Mouse (Mus musculus) cerebellum, postnatal 4 days (tissue): ENCODE measurements around the gene Heatr4.
"Not testable (repeated sequence)": the region's sequence is repeated elsewhere in the genome, so short reads cannot be mapped to it uniquely, and the experiment has no call there.

Experiments used
- DNase-seq, 2 experiments: peaks; one replicate each; pipeline ENCODE4 v3.0.0; 2022; ENCODE audit warnings: low spot score in 2 of 2, mixed read lengths in 1 of 2

Gene Heatr4

DNA sequence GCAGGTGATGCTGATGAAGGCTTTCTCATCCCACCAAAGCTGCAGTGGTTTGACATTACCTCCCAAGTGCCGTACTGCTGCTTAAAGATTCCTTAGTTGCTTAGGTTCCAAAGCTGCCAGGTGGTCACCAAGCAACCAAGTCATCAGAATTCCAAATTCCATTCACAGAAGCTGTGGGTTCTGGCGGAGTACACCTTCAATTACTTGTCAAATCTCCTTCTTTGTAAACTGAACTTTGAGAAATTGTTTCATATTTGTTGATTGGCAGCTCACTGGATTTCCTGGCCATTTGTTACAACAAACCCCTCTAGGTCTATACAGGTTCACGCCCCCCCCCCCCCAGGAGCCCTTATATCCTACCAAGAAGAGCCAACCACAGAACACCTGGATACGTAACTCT lies at the start of gene Heatr4:
Gene Heatr4 (minus strand): TSS at position 101 of the 400 bp plus-strand sequence.
- no peak for DNase-seq

DNA sequence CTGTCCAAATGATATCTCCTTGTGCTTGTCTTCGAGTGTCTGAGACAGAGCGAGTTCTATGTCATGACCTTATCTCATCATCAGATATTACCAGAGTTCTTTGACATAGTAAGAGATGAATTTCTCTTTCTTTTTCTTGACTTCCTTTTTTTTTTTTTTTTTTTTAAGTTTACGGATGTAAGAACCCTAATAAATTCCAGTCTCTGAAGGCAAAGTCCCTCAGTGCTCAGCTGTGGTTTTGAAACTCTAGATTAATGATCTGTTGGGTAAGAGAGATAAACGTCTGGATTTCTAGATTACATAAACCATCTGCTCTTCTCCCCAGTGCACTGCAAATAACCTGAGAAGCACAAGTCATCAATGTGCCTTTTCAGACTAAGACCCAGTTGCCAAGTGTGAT lies 49.5 kb upstream of the Heatr4 start:
- no peak for DNase-seq

DNA sequence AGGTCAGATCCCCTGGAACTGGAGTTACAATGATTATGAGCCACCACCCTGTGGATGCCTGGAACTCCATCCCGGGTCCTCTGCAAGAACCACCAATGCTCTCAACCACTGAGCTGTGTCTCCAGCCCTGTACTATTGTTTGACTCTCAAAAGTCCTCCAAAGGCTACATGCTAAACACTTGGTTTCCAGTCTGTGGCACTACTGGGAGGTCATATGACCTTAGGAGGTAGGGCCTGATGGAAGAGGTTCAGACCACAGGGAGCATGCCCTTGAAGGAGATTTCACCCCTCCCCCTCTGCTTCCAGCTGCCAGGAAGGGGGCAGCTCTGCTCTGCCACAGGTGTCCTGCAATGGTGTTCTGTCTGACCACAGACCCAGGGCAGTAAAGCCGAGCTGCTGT lies 48.6 kb upstream of the Heatr4 start:
- DNase-seq: not testable (repeated sequence)

DNA sequence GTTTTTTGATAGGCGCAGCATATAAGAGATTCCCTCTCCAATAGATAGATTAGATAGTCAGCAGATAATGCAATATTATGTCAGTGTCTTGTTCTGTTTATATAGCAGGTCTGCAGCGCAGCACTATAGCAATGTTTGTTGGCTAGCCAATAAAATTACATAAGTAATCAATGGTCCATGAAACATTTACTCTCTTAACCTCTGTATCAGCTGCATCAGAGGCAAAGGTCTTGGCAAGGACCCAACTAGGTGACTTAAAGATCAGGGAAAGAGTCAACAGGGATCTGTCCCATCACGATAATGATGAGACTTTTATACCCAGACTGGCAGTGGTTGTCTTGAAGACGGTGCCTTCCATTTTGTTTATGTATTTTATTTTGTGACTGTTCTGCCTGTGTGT lies 48.2 kb upstream of the Heatr4 start:
- DNase-seq: no peak

DNA sequence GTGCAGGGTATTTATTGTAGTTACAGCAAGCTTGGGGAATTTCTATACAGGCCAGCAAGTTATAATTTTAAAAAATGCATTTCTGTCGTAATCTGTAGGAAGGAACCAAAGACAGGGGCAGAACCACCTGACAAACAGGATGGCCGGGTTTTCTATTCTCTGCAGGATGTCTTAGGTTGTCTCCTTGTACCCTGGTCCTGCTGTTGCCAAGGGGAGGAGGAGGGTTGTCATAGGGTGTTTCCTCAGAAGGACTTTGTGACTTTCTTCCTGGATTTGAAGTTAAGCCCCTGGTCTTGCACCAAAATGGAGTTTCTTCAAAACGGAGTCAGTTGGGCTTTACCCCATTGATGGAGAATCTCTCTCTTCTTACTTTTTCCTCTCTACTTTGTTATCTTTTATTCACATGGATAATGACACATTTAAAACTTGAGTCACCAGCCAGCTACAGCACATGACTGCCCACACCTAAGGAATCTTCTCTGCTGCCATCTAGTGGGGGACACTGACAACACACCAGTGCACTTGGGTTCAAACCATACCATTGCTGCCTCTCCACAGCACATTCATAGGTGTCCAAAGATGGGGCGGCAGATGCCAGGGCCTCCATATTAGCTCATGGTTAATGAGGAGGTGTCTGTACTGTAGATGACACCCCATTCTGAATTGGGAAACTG lies 46.1 kb upstream of the Heatr4 start:
- peak; percentile 39 to 72 for DNase-seq

DNA sequence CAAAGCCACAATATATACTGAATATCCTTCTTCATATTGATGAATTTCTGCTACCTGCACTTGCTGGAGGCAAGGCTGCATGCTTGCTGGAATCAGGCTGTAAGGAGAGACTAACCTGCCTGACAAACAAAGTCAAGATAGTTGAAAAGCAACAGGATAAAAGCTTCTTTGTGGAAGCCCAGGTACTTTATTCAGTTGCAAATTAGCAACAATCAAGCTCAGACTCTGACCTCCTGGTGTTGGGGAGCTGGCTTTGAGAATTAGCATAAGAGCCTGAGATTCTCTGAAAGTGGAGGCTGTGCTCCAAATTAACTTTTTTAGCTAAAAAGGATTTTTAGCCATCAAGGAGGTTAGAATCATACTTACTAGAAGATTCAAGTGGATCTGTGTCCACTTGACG lies 44.4 kb upstream of the Heatr4 start:
- not testable (repeated sequence) for DNase-seq

DNA sequence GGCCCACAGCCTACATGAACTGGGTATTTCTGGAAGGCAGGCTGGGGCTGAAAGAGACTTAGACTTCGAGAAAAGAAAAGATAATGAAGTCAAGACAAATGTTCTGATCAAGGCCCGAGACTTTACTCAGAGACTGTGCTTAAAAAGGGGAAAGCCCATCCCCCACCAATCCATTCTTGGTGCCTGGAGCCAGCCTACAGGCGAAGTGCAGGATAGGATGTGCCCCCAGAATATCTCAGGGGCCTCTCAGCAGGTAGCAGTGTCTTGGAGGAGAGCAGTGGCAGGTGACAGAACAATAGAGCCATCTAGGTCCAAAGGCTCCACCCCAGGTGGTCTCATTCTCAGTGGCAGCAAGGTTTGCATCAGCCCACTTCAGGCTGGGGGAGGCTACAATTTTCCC lies 43.7 kb upstream of the Heatr4 start:
- DNase-seq: not testable (repeated sequence)

DNA sequence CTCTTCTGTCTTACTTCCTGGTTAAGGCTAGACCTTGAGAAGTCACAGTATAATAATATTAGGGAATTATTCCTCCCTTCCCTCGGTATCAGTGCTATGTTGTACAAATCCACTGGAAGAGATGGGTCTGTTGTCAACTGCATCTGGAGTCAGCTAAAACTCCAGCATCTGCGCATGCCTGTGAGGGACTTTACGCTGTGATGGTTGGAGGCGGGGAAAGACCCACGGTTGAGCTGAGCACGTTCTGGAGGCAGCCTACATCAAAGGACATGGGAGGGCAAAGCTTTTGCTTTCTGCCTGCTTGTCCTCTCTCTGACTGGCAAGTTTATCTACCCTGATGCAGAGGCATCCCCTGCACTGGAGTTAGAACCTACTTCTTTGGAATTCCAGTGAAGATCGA lies 41.2 kb upstream of the Heatr4 start:
- no peak for DNase-seq

DNA sequence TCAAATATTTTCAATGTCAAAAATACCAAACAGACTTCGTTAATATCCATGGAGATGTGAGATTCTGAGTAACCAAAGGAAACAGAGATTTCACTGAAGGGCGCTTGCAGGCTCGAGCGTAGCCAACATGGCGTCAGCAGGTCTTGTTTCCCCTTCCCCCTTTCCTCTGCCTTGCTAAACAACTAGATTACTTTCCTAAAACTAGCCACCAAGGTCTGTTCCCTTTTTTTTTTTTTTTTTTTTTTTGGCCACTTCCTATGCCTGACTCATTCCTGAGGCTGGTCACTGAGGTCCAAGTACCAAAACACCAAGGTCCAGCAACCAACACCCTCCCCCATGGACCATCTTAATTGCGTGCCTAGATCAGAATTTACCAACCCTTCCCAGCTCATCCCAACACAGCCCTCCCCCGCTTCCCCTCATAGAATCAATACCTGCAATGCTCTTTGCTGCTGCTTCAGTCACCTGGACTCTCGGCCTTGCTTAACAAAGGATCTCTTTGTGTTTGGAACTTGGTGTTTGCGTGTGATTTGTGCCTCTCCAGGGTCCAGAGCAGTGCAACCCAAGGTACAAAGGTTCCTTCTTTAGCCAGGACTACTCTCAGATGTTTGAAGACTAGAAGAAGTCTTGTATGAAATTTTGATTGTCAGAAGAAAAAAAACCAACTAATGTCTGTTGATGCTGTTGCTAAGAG lies 38.5 kb upstream of the Heatr4 start:
- DNase-seq: no peak

DNA sequence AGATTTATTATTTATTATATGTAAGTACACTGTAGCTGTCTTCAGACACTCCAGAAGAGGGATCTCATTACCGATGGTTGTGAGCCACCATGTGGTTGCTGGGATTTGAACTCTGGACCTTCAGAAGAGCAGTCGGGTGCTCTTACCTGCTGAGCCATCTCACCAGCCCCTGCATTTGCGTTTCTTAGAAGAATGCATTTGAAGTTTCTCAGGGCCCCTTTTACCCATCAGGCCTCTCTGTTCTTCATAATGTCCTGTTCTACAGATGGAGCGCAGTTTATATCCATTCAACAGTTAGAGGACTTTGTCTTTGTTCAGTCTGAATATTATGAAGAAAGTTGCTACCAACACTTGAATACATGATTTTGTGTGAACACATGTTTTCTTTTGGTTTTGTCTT lies 37.6 kb upstream of the Heatr4 start:
- not testable (repeated sequence) for DNase-seq

DNA sequence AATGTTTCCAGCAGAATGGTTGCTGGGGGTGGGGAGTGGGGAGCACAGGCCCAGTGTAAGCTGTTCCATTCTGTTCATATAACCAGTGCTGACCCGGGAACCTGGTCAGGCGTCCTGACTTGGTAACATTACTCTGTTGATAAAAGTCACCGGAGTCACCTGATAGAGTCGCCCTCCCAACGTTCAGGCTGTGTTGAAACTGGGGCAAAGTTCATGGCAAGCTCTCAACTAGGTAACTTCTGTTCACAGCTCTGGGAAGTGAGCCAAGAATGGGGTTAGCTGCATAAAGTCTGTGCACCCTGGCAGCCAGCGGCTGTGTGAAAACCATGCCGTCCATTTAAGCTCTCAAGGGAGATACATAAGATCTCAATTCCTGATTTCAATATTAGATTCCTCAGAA lies 35.9 kb upstream of the Heatr4 start:
- not testable (repeated sequence) for DNase-seq

DNA sequence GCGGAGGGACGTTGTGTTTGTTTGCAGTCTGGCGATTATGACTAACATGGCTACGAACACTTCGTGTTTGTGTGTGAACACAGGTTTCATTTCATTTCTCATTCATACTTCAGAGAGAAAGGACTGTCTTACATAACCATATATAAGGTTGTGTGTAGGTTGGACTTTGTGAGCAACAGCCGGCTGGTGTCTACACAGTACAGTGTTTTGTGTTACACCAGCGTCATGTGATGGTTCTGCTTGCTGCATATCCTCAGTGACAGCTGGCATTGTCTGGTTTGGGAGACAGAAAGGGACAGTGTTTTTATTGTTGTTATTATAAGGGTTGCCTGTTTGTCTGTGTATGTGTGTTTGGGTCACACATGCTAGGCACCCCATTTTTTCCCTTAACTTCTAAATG lies 29.0 kb upstream of the Heatr4 start:
- no peak for DNase-seq

DNA sequence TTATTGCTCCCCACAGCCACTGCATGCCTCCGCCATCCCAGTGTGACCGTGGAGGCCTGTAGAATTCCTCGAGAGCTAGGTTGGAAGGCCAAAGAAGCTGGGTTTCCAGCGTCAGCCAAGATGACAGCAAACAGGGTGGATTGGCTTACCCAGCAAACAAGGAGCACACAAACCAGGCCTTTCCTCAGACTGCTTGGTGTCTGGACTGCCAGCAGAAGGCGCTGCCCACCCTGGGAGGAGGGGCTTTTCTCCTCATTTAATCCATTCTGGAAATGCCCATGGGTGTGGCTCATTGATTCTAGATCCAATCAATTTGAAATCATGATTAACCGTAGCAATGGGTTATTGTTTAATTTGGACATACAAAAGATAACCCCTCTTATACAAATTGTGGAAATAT lies 28.5 kb upstream of the Heatr4 start:
- peak in 1 of 2 experiments; percentile 15 for DNase-seq

DNA sequence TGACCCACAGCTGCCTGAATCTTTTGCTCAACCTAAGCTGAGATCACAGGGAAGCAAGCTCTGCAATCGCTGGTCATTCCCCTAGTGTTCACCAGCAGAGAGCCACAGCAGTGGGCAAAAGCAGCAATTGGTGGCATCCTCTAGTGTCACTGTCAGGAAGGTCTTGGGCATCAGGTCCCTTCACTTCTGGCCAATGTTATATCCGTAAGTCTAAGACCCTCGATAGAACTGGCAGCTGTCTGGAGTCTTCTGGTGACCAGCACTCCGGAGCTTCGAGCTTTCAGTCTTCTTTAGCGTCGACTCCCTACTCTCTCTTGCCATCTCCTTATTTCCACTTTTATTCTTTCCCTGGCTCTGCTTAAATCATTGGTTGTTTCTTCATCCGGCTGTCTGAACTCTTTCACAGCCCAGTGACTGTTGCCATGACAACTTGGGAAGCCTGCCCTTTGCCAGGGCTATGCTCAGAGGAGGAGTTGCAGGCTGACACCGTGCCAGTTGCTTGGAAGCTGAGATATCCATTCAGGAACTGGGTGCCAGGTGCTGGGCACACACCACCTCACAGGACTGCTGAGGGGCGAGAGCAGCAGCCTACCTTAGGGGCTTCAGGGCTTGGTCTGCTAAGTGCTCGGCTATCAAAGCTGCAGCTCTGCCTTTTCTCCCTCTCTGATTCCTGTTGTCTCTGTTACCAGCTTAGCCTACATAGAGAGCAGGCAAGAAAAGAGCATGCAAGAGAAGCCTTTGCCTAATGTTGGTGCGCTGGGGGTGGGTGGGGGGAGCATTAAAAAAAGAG lies 26.8 kb upstream of the Heatr4 start:
- DNase-seq: peak; percentile 43 to 84

DNA sequence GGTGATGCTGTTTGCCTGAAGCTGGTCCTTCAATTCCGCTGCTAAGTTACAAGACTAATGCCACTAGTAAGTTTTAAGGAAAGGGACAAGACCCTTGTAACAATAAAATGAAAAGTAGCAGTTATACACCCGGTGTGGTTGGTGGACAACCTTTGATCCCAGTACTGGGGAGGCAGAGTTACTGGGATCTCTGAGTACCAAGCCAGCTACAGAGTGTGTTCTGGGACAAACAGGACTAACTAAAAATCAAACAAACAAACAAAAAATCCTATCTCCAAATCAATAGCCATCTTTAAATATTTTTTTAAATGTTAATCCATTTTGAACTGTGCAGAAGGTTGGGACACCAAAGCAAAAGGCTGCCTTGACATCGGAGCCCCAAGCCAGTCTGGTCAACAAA lies 25.5 kb upstream of the Heatr4 start:
- no peak for DNase-seq

DNA sequence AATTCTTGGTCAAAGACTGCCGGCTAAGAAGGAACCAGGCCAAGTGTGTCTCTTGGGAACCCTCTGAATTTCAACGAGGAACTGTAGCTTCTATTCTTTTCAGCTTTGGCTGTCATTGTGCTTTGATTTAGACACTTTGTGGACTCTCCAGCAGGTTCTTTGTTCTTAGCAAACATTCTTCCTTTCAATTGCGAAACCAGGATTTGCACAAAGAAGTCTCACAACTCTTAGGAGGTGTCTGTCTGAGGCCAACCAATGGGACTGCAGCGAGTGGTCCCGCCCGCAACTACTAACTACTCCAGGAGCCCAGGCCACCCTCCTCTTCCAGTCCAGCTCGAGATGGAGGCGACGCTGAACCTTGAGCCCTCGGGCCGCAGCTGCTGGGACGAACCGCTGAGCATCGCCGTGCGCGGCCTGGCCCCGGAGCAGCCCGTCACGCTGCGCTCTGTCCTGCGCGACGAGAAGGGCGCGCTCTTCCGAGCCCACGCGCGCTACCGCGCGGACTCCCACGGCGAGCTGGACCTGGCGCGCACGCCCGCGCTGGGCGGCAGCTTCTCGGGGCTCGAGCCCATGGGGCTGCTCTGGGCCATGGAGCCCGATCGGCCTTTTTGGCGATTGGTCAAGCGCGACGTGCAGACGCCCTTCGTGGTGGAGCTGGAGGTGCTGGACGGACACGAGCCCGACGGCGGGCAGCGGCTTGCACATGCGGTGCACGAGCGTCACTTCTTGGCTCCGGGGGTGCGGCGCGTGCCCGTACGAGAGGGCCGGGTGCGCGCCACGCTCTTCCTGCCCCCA lies 24.7 kb upstream of the Heatr4 start, which contains the start of gene Acot1:
Gene Acot1 (plus strand): TSS at position 320 of the 795 bp plus-strand sequence.
- DNase-seq: peak; percentile 30 to 55

DNA sequence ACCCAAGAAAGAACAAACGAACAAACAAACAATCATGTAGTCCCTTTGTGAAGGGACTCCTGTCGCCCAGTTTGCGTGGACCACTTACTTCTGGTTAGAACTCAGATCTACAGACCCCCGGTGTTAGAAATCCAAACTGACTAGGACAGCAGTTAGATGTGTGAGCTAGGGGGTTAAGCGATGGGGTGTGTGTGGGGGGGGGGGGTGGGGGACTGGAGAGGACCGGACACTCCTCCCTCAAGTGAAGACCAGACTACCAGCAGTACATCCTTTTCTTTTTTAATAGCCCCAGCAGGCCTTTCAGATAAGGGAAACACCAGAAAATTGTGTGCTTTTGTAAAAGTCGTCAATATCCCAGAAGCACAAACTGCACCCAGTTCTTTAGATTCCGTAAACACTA lies 24.1 kb upstream of the Heatr4 start:
- DNase-seq: no peak

DNA sequence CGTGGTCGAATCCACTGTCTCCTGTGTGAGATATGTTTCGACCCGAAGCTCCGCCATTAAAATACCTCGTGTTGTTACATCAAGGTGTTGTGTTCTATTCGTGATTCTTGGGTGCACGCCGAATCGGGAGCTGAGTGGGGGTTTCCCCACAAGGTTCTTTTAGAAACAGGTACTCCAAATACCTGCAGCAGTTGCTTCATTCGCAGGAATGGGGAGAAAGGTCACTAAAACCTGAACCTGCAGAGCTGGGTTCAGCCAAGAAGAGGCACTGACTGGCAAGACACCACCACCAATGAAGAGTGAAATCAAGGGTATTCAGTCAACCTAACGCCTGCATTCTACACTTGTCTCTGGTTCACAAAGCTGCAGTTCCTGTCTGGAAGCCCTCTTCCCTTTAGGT lies 23.6 kb upstream of the Heatr4 start:
- no peak for DNase-seq

DNA sequence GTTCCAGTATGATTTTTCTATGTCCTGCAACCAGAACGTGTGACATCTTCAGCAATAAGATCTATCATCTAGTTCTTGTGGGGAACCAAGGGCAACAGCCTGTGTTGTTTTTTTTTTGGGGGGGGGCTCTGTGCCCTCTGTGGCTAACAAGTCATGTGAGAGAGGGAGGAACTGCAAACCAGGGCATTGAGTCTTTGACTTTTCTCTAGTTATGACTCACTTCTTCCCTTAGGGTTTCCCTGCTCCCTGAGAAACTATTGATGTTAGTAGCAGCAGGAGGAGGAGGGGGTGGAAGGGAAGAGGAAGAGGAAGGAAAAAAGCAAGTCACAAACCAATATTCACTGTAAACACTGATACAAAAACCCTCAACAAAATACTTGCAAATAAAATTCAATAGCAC lies 19.2 kb upstream of the Heatr4 start:
- no peak for DNase-seq

DNA sequence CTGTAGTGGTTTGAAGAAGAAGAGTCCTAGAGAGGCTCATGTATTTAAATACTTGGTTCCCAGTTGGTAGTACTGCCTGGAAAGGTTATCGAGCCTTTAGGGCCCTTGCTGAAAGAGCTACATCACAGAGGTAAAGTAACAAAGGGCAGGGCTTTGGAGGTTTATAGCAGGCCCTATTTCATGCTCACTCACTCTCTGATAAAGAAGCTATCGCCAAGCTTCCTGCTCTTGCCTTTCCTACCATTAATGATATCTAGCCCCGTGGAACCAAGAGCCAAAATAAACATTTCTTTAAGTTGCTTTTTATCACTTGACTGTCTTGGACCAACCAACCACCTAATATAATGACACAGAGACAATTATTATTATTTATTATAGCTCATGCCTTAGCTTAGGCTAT lies 15.8 kb upstream of the Heatr4 start:
- DNase-seq: no peak

DNA sequence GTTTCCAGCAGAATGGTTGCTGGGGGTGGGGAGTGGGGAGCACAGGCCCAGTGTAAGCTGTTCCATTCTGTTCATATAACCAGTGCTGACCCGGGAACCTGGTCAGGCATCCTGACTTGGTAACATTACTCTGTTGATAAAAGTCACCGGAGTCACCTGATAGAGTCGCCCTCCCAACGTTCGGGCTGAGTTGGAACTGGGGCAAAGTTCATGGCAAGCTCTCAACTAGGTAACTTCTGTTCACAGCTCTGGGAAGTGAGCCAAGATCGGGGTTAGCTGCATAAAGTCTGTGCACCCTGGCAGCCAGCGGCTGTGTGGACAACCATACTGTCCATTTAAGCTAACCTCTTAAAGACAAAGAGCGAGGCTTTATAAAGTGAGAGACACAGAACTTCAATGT lies 14.6 kb upstream of the Heatr4 start:
- peak in 1 of 2 experiments; percentile 5 for DNase-seq
